Mouse (Mus musculus) Patski (cell line): ENCODE measurements at regions not wholly inside any gene's neighbourhood (a gene's known extent, or its start where the extent isn't known, plus 50 kb on each side); places are given as distances from the start of the nearest gene placed in this dataset.
"Not testable (repeated sequence)": the region's sequence is repeated elsewhere in the genome, so short reads cannot be mapped to it uniquely, and the experiment has no call there.

Experiments used
- ATAC-seq: fragments of 100-300 bp; one replicate; pipeline ENCODE4 v1.8.0; 2021
- CTCF ChIA-PET: fragments of 350-600 bp; sonication (Branson Sonifier 250); formaldehyde crosslinking; loops from one replicate; lab custom pipeline; 2022; ENCODE audit warnings: inconsistent platforms; lab: Charles Lee
- POLR2A ChIA-PET: fragments of 350-600 bp; sonication (Branson Sonifier 250); formaldehyde crosslinking; loops from one replicate; lab custom pipeline; 2022; ENCODE audit warnings: antibody characterized with exemption, inconsistent platforms; lab: Charles Lee
- DNase-seq: peaks from one replicate; pipeline ENCODE4 v3.0.0-alpha.2; 2011; ENCODE audit warnings: low read depth, low spot score
- H3K27me3 ChIP-seq: fragments of 371-371 bp; one replicate; pipeline ENCODE4 v1.5.1; 2021
- CTCF ChIP-seq: fragments of 100-300 bp; IDR thresholded peaks from one replicate; pipeline ENCODE4 v1.5.1; 2021
- in situ Hi-C: fragments of 300-500 bp; cut with MboI; formaldehyde crosslinking; loops from 3 replicates; pipeline ENCODE4 v1.11.1; 2018; ENCODE audit warnings: low pct_unique_long_range_greater_than_20kb, mixed read lengths

DNA sequence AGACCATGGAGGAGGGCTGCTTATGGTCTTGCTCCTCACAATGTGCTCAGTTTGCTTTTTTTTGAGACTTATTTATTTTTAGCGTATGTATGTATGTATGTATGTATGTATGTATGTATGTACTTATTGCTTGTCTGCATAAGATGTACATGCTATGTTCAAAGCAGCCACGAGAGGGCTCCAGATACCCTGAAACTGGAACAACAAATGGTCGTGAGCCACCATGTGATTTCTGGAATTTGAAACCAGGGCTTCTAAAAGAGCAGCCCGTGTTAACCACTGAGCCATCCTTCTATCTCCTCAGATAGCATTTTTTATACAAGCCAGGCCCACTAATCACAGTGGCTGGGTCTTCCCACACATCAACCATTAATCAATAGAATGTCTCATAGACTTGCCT is 611.2 kb downstream of the 5730507C01Rik start:
- CTCF ChIA-PET: no interaction called here
- no peaks in the 10 kb centered on the region for H3K27me3 ChIP-seq

DNA sequence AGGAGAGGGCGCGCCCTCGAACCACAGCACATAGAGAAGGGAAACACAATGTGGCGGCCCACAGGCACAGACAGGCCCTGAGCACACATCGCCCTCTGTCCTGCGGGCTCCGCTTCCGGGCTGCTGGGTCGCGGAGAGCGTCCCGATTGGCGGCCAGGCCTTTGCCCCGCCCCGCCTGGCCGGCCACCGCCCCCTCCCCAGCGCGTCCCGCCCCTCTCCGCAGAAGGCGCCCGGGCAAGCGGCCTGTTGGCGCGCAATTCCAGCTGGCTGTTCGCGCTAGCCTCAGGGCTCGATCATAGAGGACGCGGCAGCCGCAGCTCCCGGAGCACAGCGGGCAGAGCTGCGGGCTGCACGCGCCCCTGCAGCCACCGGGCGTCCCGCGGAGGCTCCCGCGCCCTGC is 661.3 kb downstream of the 5730507C01Rik start:
- ChIA-PET CTCF (no interaction called here), POLR2A (no interaction called here)
- DNase-seq: no peak
- no peaks in the 10 kb centered on the region for H3K27me3 ChIP-seq
- in situ Hi-C loops: loop anchor here (25.0 kb wide), 1 partner anchor 762 kb away; no protein-coding TSS in a partner anchor
- ATAC-seq: no peak
- TF ChIP-seq CTCF: no peak

More for the DNA sequence above, 611.2 kb downstream of the 5730507C01Rik start:
- ATAC-seq (no peak), DNase-seq (no peak)
- no peak for TF ChIP-seq CTCF
- in situ Hi-C loops: no loop called here
- POLR2A ChIA-PET: no interaction called here

DNA sequence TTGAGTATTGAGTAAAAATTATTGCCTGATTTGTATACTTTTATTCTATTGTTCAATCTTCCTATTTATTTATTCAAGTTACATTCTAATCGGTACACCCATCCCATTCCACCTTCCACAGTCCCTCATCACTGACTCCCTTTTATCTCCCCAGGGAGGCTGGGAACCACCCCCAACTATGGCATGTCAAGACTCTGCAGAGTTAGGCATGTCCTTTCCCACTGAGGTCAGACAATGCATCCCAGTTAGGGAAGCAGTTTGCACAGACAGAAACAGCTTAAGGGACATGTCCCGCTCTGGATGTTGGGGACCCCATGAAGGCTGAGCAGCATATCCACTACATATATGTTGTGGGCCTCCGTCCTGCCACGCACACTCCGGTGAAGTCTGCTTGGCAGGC is 678.1 kb downstream of the 5730507C01Rik start:
- in situ Hi-C loops: loop anchor here (25.0 kb wide), 1 partner anchor 745 kb away; no protein-coding TSS in a partner anchor
- no peak for DNase-seq
- POLR2A ChIA-PET: no interaction called here
- no peaks in the 10 kb centered on the region for H3K27me3 ChIP-seq
- TF ChIP-seq CTCF: no peak
- CTCF ChIA-PET: no interaction called here
- ATAC-seq: no peak

DNA sequence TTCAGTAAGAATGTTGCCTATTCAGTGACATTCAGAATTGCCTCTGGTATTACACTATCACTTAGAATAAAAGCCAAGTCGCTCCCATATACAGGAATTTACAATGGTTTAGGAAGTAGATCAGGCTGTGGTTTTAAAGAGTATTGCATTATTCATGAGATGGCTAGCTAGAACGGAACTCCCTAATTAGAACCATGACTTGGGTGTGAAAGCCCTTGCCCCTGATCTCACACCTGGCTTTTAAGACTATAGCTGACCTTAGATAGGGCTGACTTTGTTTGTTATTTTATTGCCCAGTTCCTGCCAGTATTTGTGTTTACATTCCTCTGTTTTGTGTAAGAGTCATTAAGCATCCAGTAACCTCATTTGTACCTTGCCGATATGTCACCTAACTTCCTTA is 678.7 kb downstream of the 5730507C01Rik start:
- not testable (repeated sequence) for ATAC-seq, H3K27me3 ChIP-seq
- in situ Hi-C loops: loop anchor here (25.0 kb wide), 1 partner anchor 744 kb away; no protein-coding TSS in a partner anchor

DNA sequence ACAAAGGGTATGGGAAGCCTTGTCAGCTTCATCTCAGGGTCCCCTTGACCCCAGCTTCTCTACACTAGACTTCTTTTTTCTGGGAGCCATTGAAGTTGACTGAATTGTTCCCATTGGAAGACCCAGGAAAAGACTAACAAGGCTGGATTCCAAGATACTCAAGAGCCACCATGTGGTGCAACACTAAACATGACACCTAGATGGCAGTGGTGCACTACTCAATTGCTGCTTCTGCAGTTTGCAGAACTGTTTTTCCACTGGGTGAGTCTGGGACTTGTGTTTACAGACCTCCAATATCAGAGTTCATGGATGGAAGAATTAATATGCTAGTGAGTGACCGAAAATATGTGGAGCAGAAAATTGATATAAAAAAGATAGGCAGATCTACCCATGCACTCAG is 709.7 kb downstream of the 5730507C01Rik start:
- ATAC-seq, in situ Hi-C loops, H3K27me3 ChIP-seq, POLR2A ChIA-PET, DNase-seq, CTCF ChIA-PET: not testable (repeated sequence)

More for the DNA sequence above, 678.7 kb downstream of the 5730507C01Rik start:
- POLR2A ChIA-PET, CTCF ChIA-PET, DNase-seq: not testable (repeated sequence)

DNA sequence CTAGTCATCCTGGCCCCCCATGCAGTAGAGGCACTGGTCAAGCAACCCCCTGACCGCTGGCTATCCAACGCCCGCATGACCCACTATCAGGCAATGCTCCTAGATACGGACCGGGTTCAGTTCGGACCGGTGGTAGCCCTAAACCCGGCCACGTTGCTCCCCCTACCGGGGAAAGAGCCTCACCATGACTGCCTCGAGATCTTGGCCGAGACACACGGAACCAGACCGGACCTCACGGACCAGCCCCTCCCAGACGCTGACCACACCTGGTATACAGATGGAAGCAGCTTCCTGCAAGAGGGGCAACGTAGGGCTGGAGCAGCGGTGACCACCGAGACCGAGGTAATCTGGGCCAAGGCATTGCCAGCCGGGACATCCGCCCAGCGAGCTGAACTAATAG is 707.6 kb upstream of the Gm21863 start:
- DNase-seq, POLR2A ChIA-PET, H3K27me3 ChIP-seq, in situ Hi-C loops, ATAC-seq, CTCF ChIA-PET: not testable (repeated sequence)

DNA sequence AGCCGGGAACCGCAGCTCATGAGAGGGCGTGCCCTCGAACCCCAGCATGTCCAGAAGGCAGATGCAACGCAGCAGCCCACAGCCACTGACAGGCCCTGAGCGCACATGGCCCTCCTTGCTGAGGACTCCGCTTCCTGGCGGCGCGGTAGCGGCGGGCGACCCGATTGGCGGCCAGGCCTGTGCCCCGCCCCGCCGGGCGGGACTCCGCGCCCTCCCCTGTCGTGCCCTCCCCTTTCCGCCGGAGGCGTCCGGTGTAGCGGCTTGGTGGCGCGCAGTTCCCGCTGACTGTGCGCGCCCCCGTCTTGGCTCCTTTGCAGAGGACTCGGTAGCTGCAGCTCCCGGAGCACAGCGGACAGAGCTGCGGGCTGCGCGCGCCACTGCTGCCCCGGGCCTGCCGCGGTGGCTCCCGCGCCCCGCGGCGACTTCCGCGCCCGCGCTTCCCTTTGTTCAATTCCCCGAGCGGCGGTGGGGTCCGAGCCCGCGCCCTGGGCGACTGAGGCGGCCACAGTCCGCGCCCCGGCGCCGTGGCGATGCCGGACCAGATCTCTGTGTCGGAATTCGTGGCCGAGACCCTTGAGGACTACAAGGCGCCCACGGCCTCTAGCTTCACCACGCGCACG is 665.9 kb upstream of the Gm21863 start:
- CTCF ChIA-PET, ATAC-seq, in situ Hi-C loops, DNase-seq, H3K27me3 ChIP-seq, POLR2A ChIA-PET: not testable (repeated sequence)

DNA sequence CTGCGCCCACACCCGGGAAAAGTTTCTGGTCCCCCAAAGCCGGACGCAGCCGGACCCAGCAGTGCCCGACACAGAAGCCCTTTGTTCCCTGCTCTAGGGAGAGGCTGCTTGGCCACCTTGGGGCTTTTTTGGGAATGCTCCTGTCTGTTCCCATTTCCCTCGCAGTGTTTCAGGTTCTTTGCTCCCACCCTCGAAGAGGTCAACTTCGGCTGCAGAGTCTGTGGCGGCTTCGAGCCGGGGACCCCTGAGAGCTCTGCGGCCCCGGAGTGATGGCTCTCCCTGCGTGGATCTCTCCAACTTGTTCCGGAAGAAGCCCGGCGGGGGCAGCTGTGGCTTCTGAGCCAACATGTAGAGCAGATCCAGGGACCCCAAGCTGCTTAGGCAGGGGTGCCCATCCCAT is 665.3 kb upstream of the Gm21863 start:
- CTCF ChIA-PET, POLR2A ChIA-PET, in situ Hi-C loops, H3K27me3 ChIP-seq, ATAC-seq, DNase-seq: not testable (repeated sequence)

DNA sequence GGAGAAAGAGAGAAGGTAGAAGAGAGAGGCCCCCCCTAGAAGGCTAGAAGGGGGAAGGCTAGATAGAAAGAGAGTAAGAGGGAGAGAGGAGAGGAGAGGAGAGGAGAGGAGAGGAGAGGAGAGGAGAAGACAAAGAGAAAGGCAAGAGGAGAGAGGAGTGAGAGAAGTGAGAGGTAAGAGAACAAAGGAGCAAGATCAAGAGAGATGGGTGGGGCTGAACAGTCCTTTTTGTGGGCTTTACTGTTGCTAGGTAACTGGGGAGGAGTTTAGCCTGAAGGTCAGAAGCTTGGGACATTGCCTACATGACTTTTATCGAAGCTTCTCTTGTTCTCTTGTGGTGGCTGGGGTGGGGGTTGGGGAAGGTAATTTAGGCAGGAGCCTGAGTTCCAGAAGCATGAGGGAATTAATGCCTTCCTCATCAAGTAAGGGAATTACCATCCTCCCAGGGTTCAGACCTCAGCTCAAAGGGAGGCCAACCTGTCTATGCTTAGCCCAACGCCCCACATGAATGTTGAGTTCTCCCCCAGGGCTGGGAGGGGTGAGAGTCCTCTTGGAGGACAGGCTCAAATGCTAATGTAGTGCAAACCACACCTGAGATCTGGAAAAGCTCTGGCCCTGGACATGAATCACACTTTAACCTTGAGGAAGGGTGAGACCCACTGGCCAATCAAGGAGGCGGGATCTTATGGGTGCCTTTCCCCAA is 662.1 kb upstream of the Gm21863 start:
- DNase-seq, H3K27me3 ChIP-seq, CTCF ChIA-PET, in situ Hi-C loops, POLR2A ChIA-PET, ATAC-seq: not testable (repeated sequence)
